Mouse (Mus musculus) ovary, postnatal 10 days (tissue): ENCODE data around the gene Lactb.
A peak's percentile ranks its signal among the peaks of the same experiment; 100 is the strongest.

ENCODE experiments used
- DNase-seq: peaks from one replicate; pipeline ENCODE4 v3.0.0; 2022; ENCODE audit warnings: low spot score

Lactb gene

GRCm38 (mm10) chr9:66978468-66978867 is 3.2 kb upstream of the Lactb start:
- no peak for DNase-seq

GRCm38 (mm10) chr9:66977982-66978381 is 2.7 kb upstream of the Lactb start:
- no peak for DNase-seq

DNA sequence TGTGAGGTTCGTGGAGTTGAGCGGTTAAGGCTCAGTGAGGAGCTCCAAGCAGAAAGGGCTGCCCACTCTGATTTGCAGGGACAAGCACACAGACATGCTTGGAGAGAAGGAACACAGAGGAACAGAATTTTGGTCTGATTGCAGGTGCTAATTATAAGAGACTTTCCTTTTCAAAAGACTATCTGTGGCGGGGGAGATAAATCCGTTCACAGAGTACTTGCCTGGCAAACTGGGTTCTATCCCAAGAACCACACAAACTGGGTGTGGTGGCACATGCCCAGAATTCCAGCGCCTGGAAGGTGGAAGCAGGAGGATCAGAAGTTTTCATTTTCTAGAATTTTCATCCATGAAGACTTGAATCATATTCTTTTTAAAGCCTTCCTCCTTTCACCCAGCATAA is 1.8 kb upstream of the Lactb start:
- no peak for DNase-seq

- peak; percentile 24 for DNase-seq
Measured at GRCm38 (mm10) chr9:66974721-66975225, 511 bp downstream of the Lactb start.

DNA sequence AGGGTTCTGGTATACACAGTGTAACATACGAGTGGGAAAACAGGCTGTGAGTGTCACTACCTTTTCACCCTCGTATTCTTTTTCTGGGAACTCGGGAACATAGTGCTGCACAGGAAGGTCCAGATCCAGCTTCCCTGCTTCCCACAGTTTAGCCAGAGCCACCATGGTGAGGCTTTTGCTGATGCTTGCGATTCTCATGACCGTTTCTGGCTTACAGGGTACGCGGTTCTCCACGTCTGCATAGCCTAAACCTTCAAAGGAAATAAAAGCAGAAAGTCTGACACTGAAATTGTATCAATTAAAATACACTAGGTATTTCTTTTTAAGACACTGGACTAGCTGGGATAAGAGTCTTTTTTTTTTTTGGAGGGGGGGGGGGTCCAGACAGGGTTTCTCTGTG is 4.2 kb downstream of the Lactb start:
- DNase-seq: no peak

DNA sequence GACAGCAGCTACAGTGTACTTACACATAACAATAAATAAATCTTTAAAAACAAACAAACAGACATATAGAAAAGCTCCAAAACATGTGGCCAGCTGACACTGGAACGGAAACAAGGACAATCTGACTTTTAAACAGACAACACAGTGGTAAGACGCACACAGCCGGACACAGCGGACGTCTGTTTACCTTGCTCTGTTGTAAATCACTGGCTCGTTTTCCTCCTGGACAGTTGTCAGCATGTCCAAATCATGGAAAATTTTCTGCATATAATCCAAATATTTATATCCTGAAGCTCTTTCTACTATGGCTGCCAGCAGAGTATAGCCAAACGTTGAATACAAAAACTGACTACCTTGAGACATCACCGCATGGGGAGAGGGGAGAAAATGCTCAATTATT is 7.8 kb downstream of the Lactb start:
- no peak for DNase-seq

DNA sequence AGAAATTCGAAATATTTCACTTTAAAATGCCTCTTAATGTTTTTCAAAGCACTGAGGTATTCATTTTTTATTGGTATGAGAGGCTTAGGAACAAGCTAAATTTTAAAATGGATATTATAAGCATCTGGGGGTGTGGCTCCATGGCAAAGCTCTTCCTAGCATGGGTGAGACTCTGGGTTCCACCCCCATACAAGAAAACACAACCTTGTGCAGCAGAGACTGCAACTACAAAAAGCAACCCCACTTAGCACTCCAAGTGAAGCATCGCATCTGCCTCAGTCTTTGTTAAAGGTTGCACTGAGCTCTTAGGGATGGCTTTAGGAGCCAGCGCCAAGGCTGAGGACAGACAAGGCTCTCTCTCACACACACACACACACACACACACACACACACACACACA is 13.8 kb downstream of the Lactb start:
- DNase-seq: no peak

DNA sequence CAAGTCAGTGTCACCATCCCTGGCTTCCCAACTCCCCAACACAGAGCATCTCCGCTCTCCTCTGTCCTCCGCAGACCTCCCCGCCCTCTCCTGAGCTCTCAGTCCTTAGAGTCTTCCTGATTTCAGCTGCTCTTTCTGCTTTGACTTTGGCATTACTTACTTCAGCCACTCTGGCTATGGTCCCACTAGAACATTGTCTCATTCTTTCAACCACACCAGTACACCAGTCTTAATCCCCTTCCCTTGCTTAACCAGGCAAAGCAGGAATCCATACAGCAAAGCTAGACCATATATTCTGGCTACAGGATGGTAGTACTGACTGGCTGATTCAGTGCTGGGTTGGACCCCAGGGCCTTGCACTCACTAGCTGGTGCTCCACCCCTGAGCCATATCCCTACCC is 17.8 kb downstream of the Lactb start:
- no peak for DNase-seq

GRCm38 (mm10) chr9:66952886-66953285 is 22.4 kb downstream of the Lactb start:
- no peak for DNase-seq

- no peak for DNase-seq
Measured at GRCm38 (mm10) chr9:66952321-66952720, 23.0 kb downstream of the Lactb start.

DNA sequence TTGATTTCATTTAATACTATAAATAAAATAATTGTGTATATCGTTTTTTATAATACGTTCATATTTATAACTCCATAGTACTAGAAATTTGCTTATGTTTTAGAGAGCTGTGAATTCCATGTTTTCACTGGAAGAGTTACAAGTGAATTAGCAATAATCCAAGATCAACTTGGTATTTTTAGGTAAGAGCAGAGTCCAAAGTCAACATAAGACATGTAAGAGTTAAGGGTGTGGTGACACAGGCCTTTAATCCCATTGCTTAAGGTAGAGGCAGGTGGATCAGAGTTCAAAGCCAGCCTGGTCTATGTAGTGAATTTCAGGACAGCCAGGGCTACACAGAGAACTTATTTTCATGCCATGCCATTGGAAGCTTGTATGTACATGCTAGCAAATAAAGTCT is 26.7 kb downstream of the Lactb start:
- DNase-seq: no peak

- DNase-seq: peak; percentile 84
Measured at GRCm38 (mm10) chr9:66945647-66946641, 29.3 kb downstream of the Lactb start, which contains the start of gene Rps27l. Gene Rps27l, plus strand, starts transcription at chr9:66946086.

- DNase-seq: no peak
Measured at GRCm38 (mm10) chr9:66945161-66945560, 30.1 kb downstream of the Lactb start.

DNA sequence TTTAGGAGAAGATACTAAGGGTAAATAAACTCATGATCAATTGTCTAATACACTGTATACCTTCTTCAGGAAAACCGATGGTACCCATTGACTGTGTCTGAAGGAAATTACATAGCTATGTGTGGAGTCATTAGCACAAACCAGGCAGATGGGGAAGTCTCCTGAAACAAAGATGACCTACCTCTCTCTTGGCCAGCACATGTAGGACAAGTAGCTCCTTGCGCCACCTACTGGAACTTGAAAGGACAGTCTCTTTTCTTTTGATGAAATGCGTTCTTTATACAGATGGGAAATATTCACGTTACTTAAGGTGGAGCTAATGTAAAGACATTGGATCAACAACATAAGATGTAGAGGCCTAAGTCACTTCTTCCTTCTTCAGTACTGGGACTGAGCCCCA is 36.4 kb downstream of the Lactb start:
- DNase-seq: no peak

DNA sequence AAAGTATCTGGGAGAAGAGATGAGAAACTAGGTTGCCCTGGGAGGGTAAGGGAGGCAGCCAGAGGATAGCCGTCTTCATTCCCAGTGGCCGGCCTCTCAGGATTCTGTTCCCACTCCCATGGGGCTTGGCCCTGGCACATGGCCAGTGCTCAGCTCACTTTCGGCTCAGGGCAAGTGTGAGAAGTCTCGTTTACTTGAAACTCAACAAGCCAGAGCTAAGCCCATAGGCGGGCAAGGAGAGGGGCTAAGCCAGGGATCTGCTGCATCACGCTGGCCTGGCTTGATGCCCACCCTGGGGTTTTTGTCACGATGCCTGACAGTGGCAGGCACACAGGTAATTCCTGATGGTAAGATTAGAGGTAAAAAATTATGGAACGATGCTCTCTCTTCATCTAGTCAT is 37.8 kb downstream of the Lactb start:
- peak; percentile 29 for DNase-seq

- no peak for DNase-seq
Measured at GRCm38 (mm10) chr9:66933869-66934808, 41.1 kb downstream of the Lactb start.

DNA sequence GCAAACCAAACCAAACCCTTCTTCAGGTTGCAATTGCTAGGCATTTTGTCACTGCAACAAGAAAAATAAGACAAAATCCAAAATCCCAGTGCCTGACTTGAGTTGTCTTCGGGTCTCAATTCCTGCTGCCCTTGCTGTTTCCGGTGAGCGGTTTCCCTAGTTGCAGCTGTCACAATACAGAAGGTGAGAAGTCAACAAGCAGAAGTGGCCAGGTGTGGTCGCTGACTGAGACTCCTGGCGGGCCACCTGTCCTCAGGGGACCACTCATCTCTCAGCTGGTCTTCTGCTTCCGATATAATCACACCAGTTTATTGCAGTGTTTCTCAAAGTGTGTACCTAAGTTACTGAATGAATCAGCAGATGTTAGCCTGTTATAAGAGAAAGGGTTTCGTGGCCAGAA is 44.9 kb downstream of the Lactb start:
- no peak for DNase-seq

DNA sequence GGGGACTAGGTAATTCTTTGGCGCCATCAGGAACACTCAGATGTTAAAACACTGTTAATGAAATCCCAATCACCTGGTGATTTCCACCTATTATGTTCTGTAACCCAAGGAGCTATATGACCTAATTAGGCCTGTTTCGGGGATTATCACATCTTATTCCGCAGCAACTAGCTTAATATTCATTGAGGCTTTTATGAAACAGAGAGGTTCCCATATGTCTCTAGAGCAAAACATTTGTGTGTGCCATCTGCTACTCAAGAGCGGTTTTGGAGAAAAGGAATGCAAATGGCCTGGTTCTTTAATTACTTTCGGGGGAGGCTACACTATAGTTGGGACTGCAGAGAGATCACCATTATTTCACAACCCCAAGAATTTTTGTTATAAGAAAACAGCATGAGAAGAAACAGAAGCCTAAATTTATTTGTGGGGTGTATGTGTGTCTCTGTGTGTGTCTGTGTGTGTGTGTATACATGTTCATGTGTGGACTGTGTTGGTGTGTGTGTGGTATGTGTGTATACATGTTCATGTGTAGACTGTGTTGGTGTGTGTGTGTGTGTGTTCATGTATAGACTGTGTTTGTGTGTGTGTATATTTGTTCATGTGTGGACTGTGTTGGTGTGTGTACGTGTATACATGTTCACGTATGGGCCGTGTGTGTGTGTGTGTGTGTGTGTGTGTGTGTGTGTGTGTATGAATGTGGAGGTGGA is 47.4 kb downstream of the Lactb start:
- DNase-seq: no peak

DNA sequence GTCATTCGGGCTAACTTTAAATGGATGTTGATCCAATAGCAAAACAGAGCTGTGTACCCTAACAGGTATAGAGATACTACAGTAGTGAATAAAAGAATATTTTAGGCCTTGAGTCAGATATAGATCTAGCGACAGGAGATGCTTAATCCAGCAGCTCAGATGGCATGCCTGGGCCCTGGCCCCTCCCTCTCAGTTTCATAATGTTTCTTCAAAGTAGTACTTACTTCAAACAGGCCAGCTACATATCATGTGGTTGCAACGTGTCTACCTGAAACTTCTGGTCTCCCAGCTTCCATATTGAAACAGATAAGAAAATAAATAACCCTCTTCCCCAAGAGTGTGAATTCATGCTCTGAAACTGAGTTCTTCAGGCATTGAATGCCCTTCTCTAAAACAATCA is 49.4 kb downstream of the Lactb start:
- no peak for DNase-seq

- DNase-seq: no peak
Measured at GRCm38 (mm10) chr9:66922076-66922475, 53.2 kb downstream of the Lactb start.

DNA sequence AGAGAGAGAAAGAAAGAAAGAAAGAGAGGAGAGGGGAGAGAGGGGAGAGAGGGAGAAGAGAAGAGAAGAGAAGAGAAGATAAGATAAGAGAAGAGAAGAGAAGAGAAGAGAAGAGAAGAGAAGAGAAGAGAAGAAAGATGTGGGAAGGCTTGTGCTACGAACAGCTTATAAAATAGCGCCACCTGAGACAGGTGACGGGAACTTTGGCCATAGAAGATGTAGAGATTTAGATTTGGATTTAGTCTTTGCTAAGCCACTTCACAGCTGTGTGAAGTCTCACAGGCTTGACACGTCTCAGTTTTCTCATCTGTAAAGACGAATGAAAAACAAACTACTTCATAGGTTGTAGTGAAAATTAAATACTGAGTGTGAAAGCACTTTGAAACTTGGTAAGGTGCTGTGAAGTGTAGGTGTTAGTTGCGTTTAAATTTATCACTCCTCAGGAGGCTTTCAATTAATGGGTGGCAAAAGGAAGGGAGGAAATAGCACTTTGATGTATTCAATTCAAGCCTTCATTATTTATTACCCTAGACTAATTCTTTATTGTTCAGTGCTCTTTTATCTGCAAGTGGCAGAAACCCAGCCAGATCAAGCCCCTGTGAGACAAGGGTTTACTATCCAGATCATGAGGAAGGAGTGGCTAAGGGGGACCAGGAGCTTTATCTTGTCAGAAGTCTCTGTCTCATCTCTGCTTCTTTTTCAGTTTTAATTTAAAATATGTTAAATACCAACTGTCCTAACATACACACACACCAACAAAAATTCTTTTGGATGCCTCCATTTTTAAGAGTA is 54.6 kb downstream of the Lactb start:
- no peak for DNase-seq
